Mouse (Mus musculus): ENCODE measurements around the gene Frmd4a.

DNA sequence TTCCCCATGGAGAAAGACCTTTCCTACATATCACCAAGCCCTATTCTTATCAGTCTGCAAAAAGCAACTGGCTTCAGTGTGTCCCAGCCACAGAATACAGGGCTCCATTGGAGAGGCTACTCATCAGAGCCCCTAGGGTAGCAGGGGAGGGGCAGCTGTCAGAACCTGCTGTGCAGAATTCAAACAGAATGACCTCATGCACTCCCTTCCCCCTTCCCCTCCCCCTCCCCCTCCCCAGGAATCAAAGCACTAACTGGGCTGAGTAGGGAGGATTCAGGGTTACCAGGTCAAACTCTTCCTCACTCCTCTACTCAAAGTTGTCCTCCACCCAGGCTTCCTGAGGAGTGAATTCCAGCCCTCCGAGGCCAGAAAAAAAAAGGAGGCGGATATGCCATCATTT, 444.0 kb downstream of the Frmd4a start:
- no peak for TF ChIP-seq CTCF (IDR thresholded peaks at IDR 0.05; ENCODE audit: extremely low read depth, insufficient read depth, insufficient read length, insufficient replicate concordance)
- TF ChIP-seq POLR2A (IDR thresholded peaks at IDR 0.05; ENCODE audit: low read depth, low read length): no peak

Data from spleen, adult 2 months (tissue).